13 mouse cellular contexts compared by ENCODE assay signal in the genomic region with DNA sequence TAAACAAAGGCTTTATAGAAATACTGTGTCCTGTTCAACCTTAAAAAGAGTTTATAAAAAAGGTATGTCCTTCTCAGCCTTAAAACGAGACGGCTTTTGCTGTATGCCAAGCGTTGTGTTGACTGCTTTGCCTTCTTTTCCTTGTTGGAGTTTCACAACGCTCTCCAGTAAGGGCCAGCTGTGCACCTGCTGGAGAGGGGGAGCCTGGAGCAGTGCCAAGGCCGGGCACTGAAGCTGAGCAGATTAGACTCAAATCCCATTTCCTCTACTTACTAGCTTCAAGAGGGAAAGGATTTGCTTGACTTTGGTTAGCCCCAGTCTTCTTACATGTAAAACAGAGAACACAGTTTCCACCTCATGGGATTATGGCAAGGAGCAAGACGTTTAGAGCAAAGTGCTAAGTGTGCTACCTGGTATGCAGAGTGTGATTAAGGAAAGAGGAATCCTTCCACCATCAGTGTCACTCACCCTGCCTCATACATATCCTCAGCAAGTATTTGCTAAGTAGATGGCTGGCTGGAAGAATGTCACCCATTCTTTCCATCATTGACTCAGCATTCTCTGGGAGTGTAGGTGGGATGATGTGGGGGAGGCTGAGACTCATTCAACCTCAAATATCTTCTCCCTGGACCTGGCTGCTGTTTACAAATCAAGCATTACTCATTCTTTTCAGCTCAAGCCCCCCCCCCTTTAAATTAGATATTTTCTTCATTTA.
DNase-seq lines count a peak whose midpoint lies in the region; ATAC-seq and TF ChIP-seq lines count a peak whose summit lies in the region.
"Had no signal": no experiment of that assay in that cellular context is flagged by ENCODE, and none has a peak within 500 bp of the region (broad histone marks: within the 10 kb centered on the region; RNA-seq: fewer than 3 reads in every experiment).

No protein-coding gene starts in this region.

- H3K4me3 ChIP-seq in forebrain, embryonic 14.5 days (ENCODE audit: low read depth, low read length) = no peak overlapping the region
- no peak overlapping the region for H3K4me3 ChIP-seq in forebrain, postnatal 0 days (ENCODE audit: low read depth, low read length)
- no peak overlapping the region for H3K4me3 ChIP-seq in layer of hippocampus, adult 2 months
- H3K4me3 ChIP-seq in embryonic facial prominence, embryonic 14.5 days (ENCODE audit: low read depth, low read length) = no peak overlapping the region
- H3K4me3 ChIP-seq: erythroblast, embryonic 14.5 days; limb, embryonic 15.5 days had no signal

- H3K27ac ChIP-seq in forebrain, embryonic 14.5 days (ENCODE audit: low read depth, low read length) = no peak overlapping the region
- no peak overlapping the region for H3K27ac ChIP-seq in forebrain, postnatal 0 days (ENCODE audit: low read depth, low read length)
- H3K27ac ChIP-seq in layer of hippocampus, adult 2 months = no peak overlapping the region
- H3K27ac ChIP-seq in embryonic facial prominence, embryonic 14.5 days (replicated peaks; ENCODE audit: low read depth, low read length) = no peak overlapping the region
- H3K27ac ChIP-seq: limb, embryonic 15.5 days had no signal

- peak; percentile 32 for DNase-seq in forebrain, embryonic 14.5 days (ENCODE audit: low spot score)
- no peak for DNase-seq in forebrain, postnatal 0 days
- DNase-seq in layer of hippocampus, postnatal 10 days (ENCODE audit: low spot score in 2 of 2) = peak; percentile 5 to 15
- DNase-seq in layer of hippocampus, adult 2 months (ENCODE audit: low spot score in 2 of 2) = no peak
- peak; percentile 13 for DNase-seq in embryonic facial prominence, embryonic 14.5 days (ENCODE audit: low spot score)
- peak; percentile 41 for DNase-seq in lung, postnatal 25 days (ENCODE audit: low spot score)
- no peak for DNase-seq in layer of hippocampus, adult 8-10 months (ENCODE audit: low spot score in 2 of 2)
- no peak for DNase-seq in adrenal gland, adult 8-10 months
- DNase-seq: cerebellum, adult 9-11 months; gastrocnemius, postnatal 25 days had no signal

- WGBS in forebrain, embryonic 14.5 days = 50% methylated on average over 6 of the region's 6 CpGs
- 41% methylated on average over 6 of the region's 6 CpGs for WGBS in forebrain, postnatal 0 days
- 63% methylated on average over 6 of the region's 6 CpGs for WGBS in embryonic facial prominence, embryonic 14.5 days

- no peak overlapping the region for H3K4me2 ChIP-seq in forebrain, embryonic 14.5 days (ENCODE audit: low read length)
- no peak overlapping the region for H3K4me2 ChIP-seq in forebrain, postnatal 0 days (ENCODE audit: low read depth)
- no peak overlapping the region for H3K4me2 ChIP-seq in embryonic facial prominence, embryonic 14.5 days (ENCODE audit: low read depth, low read length)
- H3K4me2 ChIP-seq: limb, embryonic 15.5 days; midbrain, embryonic 11.5 days had no signal

- no peaks in the 10 kb centered on the region for H3K4me1 ChIP-seq in forebrain, embryonic 14.5 days (ENCODE audit: control insufficient read depth, insufficient read depth, low read length)
- no peaks in the 10 kb centered on the region for H3K4me1 ChIP-seq in forebrain, postnatal 0 days (ENCODE audit: insufficient read depth)
- H3K4me1 ChIP-seq in embryonic facial prominence, embryonic 14.5 days (ENCODE audit: control insufficient read depth, insufficient read depth, low read length) = no peaks in the 10 kb centered on the region
- H3K4me1 ChIP-seq: limb, embryonic 15.5 days had no signal

- H3K9ac ChIP-seq in forebrain, embryonic 14.5 days (ENCODE audit: low read length) = no peak overlapping the region
- no peak overlapping the region for H3K9ac ChIP-seq in forebrain, postnatal 0 days
- no peak overlapping the region for H3K9ac ChIP-seq in embryonic facial prominence, embryonic 14.5 days (ENCODE audit: low read depth, low read length)
- H3K9ac ChIP-seq: limb, embryonic 15.5 days had no signal

- peak; percentile 58; the same call in 1 of the 2 replicates for ATAC-seq in forebrain, embryonic 14.5 days
- no peak for ATAC-seq in forebrain, postnatal 0 days
- peak; percentile 60; the same call in 1 of the 2 replicates for ATAC-seq in embryonic facial prominence, embryonic 14.5 days (ENCODE audit: low read depth)

- no peaks in the 10 kb centered on the region for H3K36me3 ChIP-seq in forebrain, embryonic 14.5 days (ENCODE audit: control insufficient read depth, insufficient read depth, low read length)
- no peaks in the 10 kb centered on the region for H3K36me3 ChIP-seq in forebrain, postnatal 0 days (ENCODE audit: insufficient read depth)
- no peaks in the 10 kb centered on the region for H3K36me3 ChIP-seq in embryonic facial prominence, embryonic 14.5 days (ENCODE audit: control insufficient read depth, insufficient read depth, low read length)
- H3K36me3 ChIP-seq: limb, embryonic 15.5 days had no signal

- no peak for TF ChIP-seq CTCF in forebrain, postnatal 0 days (IDR thresholded peaks at IDR 0.05; ENCODE audit: low read depth)
- TF ChIP-seq CTCF in layer of hippocampus, adult 2 months (conservative IDR thresholded peaks at IDR 0.05) = no peak

- H3K27me3 ChIP-seq in forebrain, embryonic 14.5 days (replicated peaks; ENCODE audit: control insufficient read depth, insufficient read depth, low read length) = no peaks in the 10 kb centered on the region
- H3K27me3 ChIP-seq in forebrain, postnatal 0 days (ENCODE audit: insufficient read depth, low read length) = no peaks in the 10 kb centered on the region
- no peaks in the 10 kb centered on the region for H3K27me3 ChIP-seq in embryonic facial prominence, embryonic 14.5 days (replicated peaks; ENCODE audit: control insufficient read depth, insufficient read depth, low read length)
- H3K27me3 ChIP-seq: limb, embryonic 15.5 days had no signal

- no peaks in the 10 kb centered on the region for H3K9me3 ChIP-seq in forebrain, embryonic 14.5 days (replicated peaks; ENCODE audit: control insufficient read depth, low read length)
- no peaks in the 10 kb centered on the region for H3K9me3 ChIP-seq in forebrain, postnatal 0 days (ENCODE audit: low read length)
- H3K9me3 ChIP-seq in embryonic facial prominence, embryonic 14.5 days (ENCODE audit: control insufficient read depth, low read length) = no peaks in the 10 kb centered on the region
- H3K9me3 ChIP-seq: limb, embryonic 15.5 days had no signal

Comparison
In these comparisons a context has a peak if more than half of its experiments do, and no peak if none do; other contexts are left out.
1. DNase-seq: peak in forebrain, embryonic 14.5 days (single experiment), layer of hippocampus, postnatal 10 days (2 of 2), embryonic facial prominence, embryonic 14.5 days (single experiment) and lung, postnatal 25 days (single experiment); none in forebrain, postnatal 0 days (single experiment), layer of hippocampus, adult 2 months (0 of 2), layer of hippocampus, adult 8-10 months (0 of 2) and adrenal gland, adult 8-10 months (single experiment).